Mouse (Mus musculus) cerebellum, adult 2 months (tissue): ENCODE data around the gene Ext2.

Source experiments
- CTCF ChIP-seq: fragments of 200-500 bp; IDR thresholded peaks from 2 replicates; pipeline ENCODE4 v1.5.1; 2011; ENCODE audit warnings: low read depth, mild to moderate bottlenecking, control low read depth, low read length, moderate library complexity, borderline replicate concordance; ENCODE audit not compliant: insufficient read depth
- POLR2A ChIP-seq: fragments of 200-500 bp; IDR thresholded peaks from 2 replicates; pipeline ENCODE4 v1.6.1; 2011; ENCODE audit warnings: low read length, control low read depth, borderline replicate concordance; ENCODE audit not compliant: insufficient read depth

- TF ChIP-seq CTCF (no peak; the same call in 1 of the 2 replicates), POLR2A (peak; percentile 8; the same call in 1 of the 2 replicates)
Observed at GRCm38 (mm10) chr2:93791516-93792499, 30.6 kb downstream of the Ext2 start.
